Mouse (Mus musculus) lung, adult 2 months (tissue): ENCODE measurements at regions not wholly inside any gene's neighbourhood (a gene's known extent, or its start where the extent isn't known, plus 50 kb on each side); places are given as distances from the start of the nearest gene placed in this dataset.

Experiments used
- CTCF ChIP-seq: fragments of 200-500 bp; IDR thresholded peaks from 2 replicates; pipeline ENCODE4 v1.5.1; 2011; ENCODE audit warnings: mild to moderate bottlenecking, low read length, control low read depth; ENCODE audit not compliant: insufficient read depth
- POLR2A ChIP-seq: fragments of 200-500 bp; IDR thresholded peaks from 2 replicates; pipeline ENCODE4 v1.6.1; 2011; ENCODE audit warnings: low read depth, mild to moderate bottlenecking, control low read depth, low read length, borderline replicate concordance; ENCODE audit errors: extremely low read depth

DNA sequence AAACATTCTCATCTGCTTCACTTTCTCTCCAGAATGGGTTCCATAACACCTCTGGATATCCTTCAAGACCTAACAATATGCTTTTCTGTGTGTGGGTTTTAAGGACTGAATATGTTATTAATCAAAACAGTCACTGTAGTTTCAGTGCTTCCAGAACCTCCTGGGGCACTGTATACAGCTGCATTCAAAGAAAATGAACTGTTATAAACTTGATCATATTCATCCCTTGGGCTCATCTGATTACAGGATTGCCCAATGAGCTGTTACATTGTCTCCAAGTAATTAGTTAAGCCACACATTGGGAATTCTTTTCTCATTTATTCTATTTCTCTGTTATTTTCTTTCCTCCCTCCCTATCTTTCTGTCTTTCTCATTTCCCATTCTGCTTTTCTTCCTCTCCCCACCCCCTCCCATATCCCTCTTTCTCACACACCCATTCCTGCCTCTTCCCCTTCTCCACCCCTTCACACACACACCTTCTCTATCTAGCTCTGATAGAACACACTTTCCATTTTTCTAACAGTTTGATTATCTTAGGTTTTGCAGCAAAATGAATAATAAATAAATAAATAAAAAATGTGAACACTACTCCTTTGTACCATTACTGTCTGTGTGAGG is 121.3 kb upstream of the Chmp2b start:
- TF ChIP-seq CTCF (no peak), POLR2A (no peak)
